Mouse (Mus musculus) brain, embryonic 14.5 days (tissue): ENCODE data around the gene Svep1.

Experiments
- CTCF ChIP-seq: fragments of 200-500 bp; IDR thresholded peaks from 2 replicates; pipeline ENCODE4 v1.5.1; 2012; ENCODE audit warnings: inconsistent platforms, mild to moderate bottlenecking, moderate library complexity, borderline replicate concordance; ENCODE audit not compliant: insufficient read depth, insufficient read length; ENCODE audit errors: extremely low read depth
- POLR2A ChIP-seq: fragments of 200-500 bp; IDR thresholded peaks from 2 replicates; pipeline ENCODE4 v1.6.1; 2012; ENCODE audit warnings: mild to moderate bottlenecking, inconsistent platforms, borderline replicate concordance; ENCODE audit not compliant: poor library complexity, insufficient read depth, insufficient read length, severe bottlenecking; ENCODE audit errors: extremely low read depth

GRCm38 (mm10) chr4:58034663-58035062 is 172.0 kb downstream of the Svep1 start:
- no peak for TF ChIP-seq CTCF
- no peak for TF ChIP-seq POLR2A
